Mouse (Mus musculus) midbrain, embryonic 15.5 days (tissue): ENCODE measurements around the gene Mfsd12. TPM values are rescaled to one million over a fixed set of nuclear protein-coding genes. Genes with fewer than 3 reads are reported as not detected.
A peak's percentile ranks its signal among the peaks of the same experiment; 100 is the strongest.

Source experiments
- ATAC-seq: fragments of 200-750 bp; cut with Nextera tagmentation; replicated peaks from 2 replicates; pipeline ENCODE4 v1.8.0; 2017; ENCODE audit warnings: moderate TSS enrichment
- H3K27ac ChIP-seq: fragments of 300-500 bp; sonication (generic); 2 replicates; pipeline ENCODE4 v1.5.1; 2015; ENCODE audit warnings: mild to moderate bottlenecking, inconsistent platforms
- H3K27me3 ChIP-seq: fragments of 300-500 bp; sonication (generic); replicated peaks from 2 replicates; pipeline ENCODE4 v1.6.1; 2015; ENCODE audit warnings: inconsistent platforms
- H3K36me3 ChIP-seq: fragments of 300-500 bp; sonication (generic); replicated peaks from 2 replicates; pipeline ENCODE4 v1.6.1; 2015; ENCODE audit warnings: inconsistent platforms
- H3K4me1 ChIP-seq: fragments of 300-500 bp; sonication (generic); 2 replicates; pipeline ENCODE4 v1.6.1; 2015; ENCODE audit warnings: inconsistent platforms
- H3K4me2 ChIP-seq: fragments of 300-500 bp; sonication (generic); 2 replicates; pipeline ENCODE4 v1.6.1; 2015; ENCODE audit warnings: inconsistent platforms, mild to moderate bottlenecking, moderate library complexity
- H3K4me3 ChIP-seq: fragments of 300-500 bp; sonication (generic); 2 replicates; pipeline ENCODE4 v1.5.1; 2015; ENCODE audit warnings: mild to moderate bottlenecking, inconsistent platforms
- H3K9ac ChIP-seq: fragments of 300-500 bp; sonication (generic); 2 replicates; pipeline ENCODE4 v1.6.1; 2015; ENCODE audit warnings: mild to moderate bottlenecking, inconsistent platforms
- H3K9me3 ChIP-seq: fragments of 300-500 bp; sonication (generic); 2 replicates; pipeline ENCODE4 v1.6.1; 2016; ENCODE audit warnings: inconsistent platforms
- WGBS: fragments of 180-500 bp; shearing (Covaris S2); methylation state at CpG from one replicate; pipeline ENCODE4 v1.1.7; 2015; ENCODE audit warnings: mixed read lengths; 5-methylcytosine and 5-hydroxymethylcytosine counted together
- polyA plus RNA-seq: library from polyadenylated mRNA; unstranded; fragments of >200 nt; fragmentation: Nextera tagmentation; extraction: Ambion mirVana; gene quantifications from 2 replicates; pipeline ENCODE4 v1.2.1, GENCODE M21; 2015

Gene Mfsd12
- polyA plus RNA-seq, 1 experiment from 2014 or later: 19.7 TPM

- Histone ChIP-seq H3K27me3 (peaks cover 9% of the 10 kb centered on the region), H3K36me3 (no peaks in the 10 kb centered on the region), H3K27ac (peak within 1 kb of the TSS; percentile 72), H3K9ac (peak within 1 kb of the TSS; percentile 46), H3K4me3 (peak within 1 kb of the TSS; percentile 60), H3K4me1 (peaks cover 20% of the 10 kb centered on the region), H3K9me3 (no peaks in the 10 kb centered on the region), H3K4me2 (peak within 1 kb of the TSS; percentile 86)
- under 1% methylated on average over 54 of the region's 54 CpGs for WGBS
- peak; percentile 96 for ATAC-seq
Measured at GRCm38 (mm10) chr10:81350351-81351063, 6.8 kb upstream of the Mfsd12 start, which contains the start of gene Hmg20b. Hmg20b (minus strand) TSS chr10:81350480.

- H3K36me3 ChIP-seq: no peaks in the 10 kb centered on the region
- WGBS: 30% methylated on average over 9 of the region's 9 CpGs
- no peaks in the 10 kb centered on the region for H3K9me3 ChIP-seq
- H3K4me2 ChIP-seq: no peak overlapping the region
- peaks cover 18% of the 10 kb centered on the region for H3K4me1 ChIP-seq
- no peak overlapping the region for H3K4me3 ChIP-seq
- no peak overlapping the region for H3K27ac ChIP-seq
- no peak overlapping the region for H3K9ac ChIP-seq
- no peak for ATAC-seq
- peaks cover 9% of the 10 kb centered on the region for H3K27me3 ChIP-seq
Measured at GRCm38 (mm10) chr10:81351678-81352291, 5.5 kb upstream of the Mfsd12 start.

- peaks cover 25% of the 10 kb centered on the region for H3K4me1 ChIP-seq
- H3K4me3 ChIP-seq: no peak overlapping the region
- H3K9me3 ChIP-seq: no peaks in the 10 kb centered on the region
- 63% methylated on average over 9 of the region's 9 CpGs for WGBS
- ATAC-seq: no peak
- H3K4me2 ChIP-seq: no peak overlapping the region
- H3K27me3 ChIP-seq: no peaks in the 10 kb centered on the region
- no peak overlapping the region for H3K27ac ChIP-seq
- H3K9ac ChIP-seq: no peak overlapping the region
- H3K36me3 ChIP-seq: no peaks in the 10 kb centered on the region
Measured at GRCm38 (mm10) chr10:81354738-81355477, 2.4 kb upstream of the Mfsd12 start.

GRCm38 (mm10) chr10:81355533-81355932 lies 1.8 kb upstream of the Mfsd12 start:
- WGBS: 85% methylated on average over 4 of the region's 4 CpGs

GRCm38 (mm10) chr10:81356352-81356990 lies 820 bp upstream of the Mfsd12 start:
- 53% methylated on average over 12 of the region's 12 CpGs for WGBS
- Histone ChIP-seq H3K36me3 (no peaks in the 10 kb centered on the region), H3K9me3 (no peaks in the 10 kb centered on the region), H3K27me3 (no peaks in the 10 kb centered on the region), H3K4me1 (peaks cover 28% of the 10 kb centered on the region), H3K27ac (no peak overlapping the region), H3K4me3 (peak overlapping the region; percentile 94; the same call in 1 of the 2 replicates), H3K9ac (no peak overlapping the region), H3K4me2 (peak overlapping the region; percentile 97; the same call in 1 of the 2 replicates)
- ATAC-seq: 0 out of 2 replicates have a peak, but pooled peaks have one; percentile 1

More at GRCm38 (mm10) chr10:81355533-81355932, 1.8 kb upstream of the Mfsd12 start:
- no peak overlapping the region for H3K4me2 ChIP-seq
- H3K27me3 ChIP-seq: no peaks in the 10 kb centered on the region
- H3K9me3 ChIP-seq: no peaks in the 10 kb centered on the region
- H3K4me3 ChIP-seq: no peak overlapping the region
- peaks cover 24% of the 10 kb centered on the region for H3K4me1 ChIP-seq
- no peaks in the 10 kb centered on the region for H3K36me3 ChIP-seq
- no peak for ATAC-seq
- H3K27ac ChIP-seq: no peak overlapping the region
- H3K9ac ChIP-seq: no peak overlapping the region

GRCm38 (mm10) chr10:81358209-81358608 lies 918 bp downstream of the Mfsd12 start:
- H3K9me3 ChIP-seq: no peaks in the 10 kb centered on the region
- ATAC-seq: peak; percentile 9; the same call in 1 of the 2 replicates
- WGBS: 28% methylated on average over 4 of the region's 4 CpGs
- no peaks in the 10 kb centered on the region for H3K36me3 ChIP-seq
- H3K4me1 ChIP-seq: peaks cover 30% of the 10 kb centered on the region
- H3K27me3 ChIP-seq: peaks cover 3% of the 10 kb centered on the region
- peak overlapping the region; percentile 97 for H3K4me2 ChIP-seq
- no peak overlapping the region for H3K27ac ChIP-seq
- H3K4me3 ChIP-seq: peak overlapping the region; percentile 94
- peak overlapping the region; percentile 82 for H3K9ac ChIP-seq

GRCm38 (mm10) chr10:81358841-81359240 lies 1.6 kb downstream of the Mfsd12 start:
- no peak for ATAC-seq
- Histone ChIP-seq H3K27ac (no peak overlapping the region), H3K4me3 (no peak overlapping the region), H3K4me1 (peaks cover 36% of the 10 kb centered on the region), H3K4me2 (peak overlapping the region; percentile 97; the same call in 1 of the 2 replicates), H3K9ac (peak overlapping the region; percentile 82; the same call in 1 of the 2 replicates), H3K27me3 (peaks cover 10% of the 10 kb centered on the region), H3K36me3 (no peaks in the 10 kb centered on the region), H3K9me3 (no peaks in the 10 kb centered on the region)
- WGBS: 56% methylated on average over 1 of the region's 1 CpGs

- Histone ChIP-seq H3K9me3 (no peaks in the 10 kb centered on the region), H3K27ac (no peak overlapping the region), H3K36me3 (no peaks in the 10 kb centered on the region), H3K4me2 (no peak overlapping the region), H3K27me3 (peaks cover 13% of the 10 kb centered on the region), H3K9ac (no peak overlapping the region), H3K4me3 (no peak overlapping the region), H3K4me1 (peaks cover 50% of the 10 kb centered on the region)
- WGBS: 68% methylated on average over 8 of the region's 8 CpGs
- no peak for ATAC-seq
Measured at GRCm38 (mm10) chr10:81360721-81361120, 3.4 kb downstream of the Mfsd12 start.

- Histone ChIP-seq H3K4me2 (no peak overlapping the region), H3K36me3 (peaks cover 6% of the 10 kb centered on the region), H3K4me3 (no peak overlapping the region), H3K9ac (no peak overlapping the region), H3K27me3 (peaks cover 13% of the 10 kb centered on the region), H3K4me1 (peaks cover 45% of the 10 kb centered on the region), H3K9me3 (no peaks in the 10 kb centered on the region), H3K27ac (no peak overlapping the region)
- 76% methylated on average over 12 of the region's 12 CpGs for WGBS
- no peak for ATAC-seq
Measured at GRCm38 (mm10) chr10:81362336-81362949, 5.2 kb downstream of the Mfsd12 start.

- H3K27ac ChIP-seq: no peak overlapping the region
- peak overlapping the region; percentile 19 for H3K9ac ChIP-seq
- no peaks in the 10 kb centered on the region for H3K9me3 ChIP-seq
- no peak for ATAC-seq
- peaks cover 13% of the 10 kb centered on the region for H3K27me3 ChIP-seq
- H3K4me3 ChIP-seq: peak overlapping the region; percentile 17
- H3K4me1 ChIP-seq: peaks cover 33% of the 10 kb centered on the region
- H3K4me2 ChIP-seq: peak overlapping the region; percentile 45
- WGBS: 16% methylated on average over 54 of the region's 54 CpGs
- H3K36me3 ChIP-seq: peaks cover 17% of the 10 kb centered on the region
Measured at GRCm38 (mm10) chr10:81363436-81364346, 6.4 kb downstream of the Mfsd12 start.

- Histone ChIP-seq H3K36me3 (peaks cover 27% of the 10 kb centered on the region), H3K9ac (peak overlapping the region; percentile 23; the same call in 1 of the 2 replicates), H3K27me3 (peaks cover 13% of the 10 kb centered on the region), H3K9me3 (no peaks in the 10 kb centered on the region), H3K27ac (no peak overlapping the region), H3K4me3 (peak overlapping the region; percentile 17), H3K4me2 (peak overlapping the region; percentile 45), H3K4me1 (peaks cover 30% of the 10 kb centered on the region)
- no peak; the same call in 1 of the 2 replicates for ATAC-seq
- WGBS: 11% methylated on average over 28 of the region's 28 CpGs
Measured at GRCm38 (mm10) chr10:81364666-81365065, 7.4 kb downstream of the Mfsd12 start.
